Mouse (Mus musculus) embryonic facial prominence, embryonic 13.5 days (tissue): ENCODE results near the gene Prss54. TPM values are rescaled to one million over a fixed set of nuclear protein-coding genes. Genes with fewer than 3 reads are reported as not detected.
"Not testable (repeated sequence)": the region's sequence is repeated elsewhere in the genome, so short reads cannot be mapped to it uniquely, and the experiment has no call there.

ENCODE experiments used
- ATAC-seq: fragments of 200-750 bp; cut with Nextera tagmentation; 2 replicates; pipeline ENCODE4 v1.8.0; 2017; ENCODE audit warnings: low read depth; ENCODE audit not compliant: insufficient number of reproducible peaks, insufficient read depth, low FRiP score, low TSS enrichment
- H3K27ac ChIP-seq: fragments of 300-500 bp; sonication (generic); 2 replicates; pipeline ENCODE4 v1.5.1; 2015; ENCODE audit warnings: moderate library complexity, mild to moderate bottlenecking, inconsistent platforms
- H3K27me3 ChIP-seq: fragments of 300-500 bp; sonication (generic); 2 replicates; pipeline ENCODE4 v1.6.1; 2015; ENCODE audit warnings: mild to moderate bottlenecking, inconsistent platforms
- H3K36me3 ChIP-seq: fragments of 300-500 bp; sonication (generic); 2 replicates; pipeline ENCODE4 v1.6.1; 2015; ENCODE audit warnings: mild to moderate bottlenecking, inconsistent platforms
- H3K4me1 ChIP-seq: fragments of 300-500 bp; sonication (generic); 2 replicates; pipeline ENCODE4 v1.6.1; 2015; ENCODE audit warnings: inconsistent platforms
- H3K4me2 ChIP-seq: fragments of 300-500 bp; sonication (generic); 2 replicates; pipeline ENCODE4 v1.6.1; 2015; ENCODE audit warnings: moderate library complexity, mild to moderate bottlenecking, inconsistent platforms
- H3K4me3 ChIP-seq: fragments of 300-500 bp; sonication (generic); 2 replicates; pipeline ENCODE4 v1.5.1; 2015; ENCODE audit warnings: mild to moderate bottlenecking, inconsistent platforms
- H3K9ac ChIP-seq: fragments of 300-500 bp; sonication (generic); 2 replicates; pipeline ENCODE4 v1.6.1; 2015; ENCODE audit warnings: mild to moderate bottlenecking, inconsistent platforms
- H3K9me3 ChIP-seq: fragments of 300-500 bp; sonication (generic); 2 replicates; pipeline ENCODE4 v1.6.1; 2016; ENCODE audit warnings: inconsistent platforms
- WGBS: fragments of 180-500 bp; shearing (Covaris S2); methylation state at CpG from one replicate; pipeline ENCODE4 v1.1.7; 2015; ENCODE audit warnings: mixed read lengths; 5-methylcytosine and 5-hydroxymethylcytosine counted together
- polyA plus RNA-seq: library from polyadenylated mRNA; unstranded; fragments of >200 nt; fragmentation: Nextera tagmentation; extraction: Ambion mirVana; gene quantifications from 2 replicates; pipeline ENCODE4 v1.2.1, GENCODE M21; 2015

The Prss54 gene
- not detected in 2 replicates for polyA plus RNA-seq

- H3K4me1 ChIP-seq = no peaks in the 10 kb centered on the region
- no peak within 1 kb of the TSS for H3K9ac ChIP-seq
- no peak within 1 kb of the TSS for H3K4me2 ChIP-seq
- no peaks in the 10 kb centered on the region; the same call in 1 of the 2 replicates for H3K9me3 ChIP-seq
- no peak within 1 kb of the TSS for H3K4me3 ChIP-seq
- 85% methylated on average over 10 of the region's 10 CpGs for WGBS
- H3K27ac ChIP-seq = no peak within 1 kb of the TSS
- H3K36me3 ChIP-seq = no peaks in the 10 kb centered on the region
- no peaks in the 10 kb centered on the region for H3K27me3 ChIP-seq
- no peak for ATAC-seq
Observed at GRCm38 (mm10) chr8:95576240-95576639, at the start of gene Prss54. TSS of gene Prss54 (minus strand) at chr8:95576340.

GRCm38 (mm10) chr8:95624833-95625232 lies 48.7 kb upstream of the Prss54 start:
- H3K4me1 ChIP-seq = no peaks in the 10 kb centered on the region
- 75% methylated on average over 2 of the region's 2 CpGs for WGBS
- H3K9me3 ChIP-seq = no peaks in the 10 kb centered on the region
- no peak overlapping the region for H3K27ac ChIP-seq
- H3K4me3 ChIP-seq = no peak overlapping the region
- H3K9ac ChIP-seq = no peak overlapping the region
- peaks cover 16% of the 10 kb centered on the region for H3K27me3 ChIP-seq
- no peak for ATAC-seq
- no peaks in the 10 kb centered on the region for H3K36me3 ChIP-seq
- H3K4me2 ChIP-seq = no peak overlapping the region

- no peak for ATAC-seq
- H3K4me2 ChIP-seq = no peak overlapping the region
- H3K4me1 ChIP-seq = no peaks in the 10 kb centered on the region
- no peak overlapping the region for H3K27ac ChIP-seq
- no peaks in the 10 kb centered on the region for H3K36me3 ChIP-seq
- no peaks in the 10 kb centered on the region for H3K9me3 ChIP-seq
- H3K4me3 ChIP-seq = no peak overlapping the region
- 86% methylated on average over 2 of the region's 2 CpGs for WGBS
- H3K27me3 ChIP-seq = no peaks in the 10 kb centered on the region; the same call in 1 of the 2 replicates
- H3K9ac ChIP-seq = no peak overlapping the region
Observed at GRCm38 (mm10) chr8:95620046-95620445, 43.9 kb upstream of the Prss54 start.

GRCm38 (mm10) chr8:95616383-95616782 lies 40.2 kb upstream of the Prss54 start:
- no peaks in the 10 kb centered on the region for H3K4me1 ChIP-seq
- no peaks in the 10 kb centered on the region for H3K9me3 ChIP-seq
- H3K36me3 ChIP-seq = no peaks in the 10 kb centered on the region
- no peak overlapping the region for H3K4me2 ChIP-seq
- ATAC-seq = no peak
- H3K27me3 ChIP-seq = peaks cover 14% of the 10 kb centered on the region; the same call in 1 of the 2 replicates
- WGBS = 89% methylated on average over 7 of the region's 7 CpGs
- H3K9ac ChIP-seq = no peak overlapping the region
- H3K4me3 ChIP-seq = no peak overlapping the region
- H3K27ac ChIP-seq = no peak overlapping the region

- no peak overlapping the region for H3K27ac ChIP-seq
- H3K27me3 ChIP-seq = peaks cover 20% of the 10 kb centered on the region
- H3K9me3 ChIP-seq = no peaks in the 10 kb centered on the region
- H3K4me3 ChIP-seq = no peak overlapping the region
- peak overlapping the region; percentile 35; the same call in 1 of the 2 replicates for H3K4me2 ChIP-seq
- no peaks in the 10 kb centered on the region for H3K4me1 ChIP-seq
- H3K36me3 ChIP-seq = no peaks in the 10 kb centered on the region
- 63% methylated on average over 5 of the region's 5 CpGs for WGBS
- no peak for ATAC-seq
- no peak overlapping the region for H3K9ac ChIP-seq
Observed at GRCm38 (mm10) chr8:95611769-95612168, 35.6 kb upstream of the Prss54 start.

- Histone ChIP-seq H3K36me3 (no peaks in the 10 kb centered on the region), H3K27me3 (peaks cover 20% of the 10 kb centered on the region), H3K4me2 (no peak overlapping the region), H3K4me1 (no peaks in the 10 kb centered on the region), H3K9ac (no peak overlapping the region), H3K27ac (no peak overlapping the region), H3K4me3 (no peak overlapping the region), H3K9me3 (no peaks in the 10 kb centered on the region)
- 90% methylated on average over 14 of the region's 14 CpGs for WGBS
- no peak for ATAC-seq
Observed at GRCm38 (mm10) chr8:95610749-95611148, 34.6 kb upstream of the Prss54 start.

GRCm38 (mm10) chr8:95609406-95609805 lies 33.3 kb upstream of the Prss54 start:
- H3K27me3 ChIP-seq = peaks cover 20% of the 10 kb centered on the region
- no peak overlapping the region for H3K9ac ChIP-seq
- no peaks in the 10 kb centered on the region for H3K9me3 ChIP-seq
- no peaks in the 10 kb centered on the region for H3K36me3 ChIP-seq
- no peak overlapping the region for H3K4me2 ChIP-seq
- H3K27ac ChIP-seq = no peak overlapping the region
- ATAC-seq = no peak
- H3K4me3 ChIP-seq = no peak overlapping the region
- 80% methylated on average over 5 of the region's 5 CpGs for WGBS
- no peaks in the 10 kb centered on the region for H3K4me1 ChIP-seq

- Histone ChIP-seq H3K9me3 (no peaks in the 10 kb centered on the region), H3K36me3 (no peaks in the 10 kb centered on the region), H3K4me3 (no peak overlapping the region), H3K27me3 (peaks cover 10% of the 10 kb centered on the region), H3K4me2 (no peak overlapping the region), H3K27ac (no peak overlapping the region), H3K4me1 (no peaks in the 10 kb centered on the region), H3K9ac (no peak overlapping the region)
- no peak for ATAC-seq
- WGBS = 36% methylated on average over 9 of the region's 9 CpGs
Observed at GRCm38 (mm10) chr8:95607210-95607609, 31.1 kb upstream of the Prss54 start.

GRCm38 (mm10) chr8:95606509-95606908 lies 30.4 kb upstream of the Prss54 start:
- not testable (repeated sequence) for H3K27ac ChIP-seq, H3K4me2 ChIP-seq, H3K4me3 ChIP-seq, H3K9me3 ChIP-seq, H3K36me3 ChIP-seq, H3K9ac ChIP-seq, H3K4me1 ChIP-seq, H3K27me3 ChIP-seq, ATAC-seq
- 18% methylated on average over 4 of the region's 5 CpGs for WGBS

- Histone ChIP-seq H3K9me3 (no peaks in the 10 kb centered on the region), H3K27ac (no peak overlapping the region), H3K27me3 (no peaks in the 10 kb centered on the region; the same call in 1 of the 2 replicates), H3K36me3 (no peaks in the 10 kb centered on the region), H3K9ac (no peak overlapping the region), H3K4me2 (no peak overlapping the region), H3K4me3 (no peak overlapping the region), H3K4me1 (no peaks in the 10 kb centered on the region)
- ATAC-seq = no peak
- 64% methylated on average over 2 of the region's 2 CpGs for WGBS
Observed at GRCm38 (mm10) chr8:95602168-95602567, 26.0 kb upstream of the Prss54 start.

- WGBS = 72% methylated on average over 15 of the region's 15 CpGs
- no peaks in the 10 kb centered on the region for H3K9me3 ChIP-seq
- H3K4me2 ChIP-seq = no peak overlapping the region
- H3K9ac ChIP-seq = no peak overlapping the region
- no peak overlapping the region for H3K4me3 ChIP-seq
- H3K27me3 ChIP-seq = no peaks in the 10 kb centered on the region; the same call in 1 of the 2 replicates
- no peak for ATAC-seq
- no peaks in the 10 kb centered on the region for H3K36me3 ChIP-seq
- H3K4me1 ChIP-seq = peaks cover 5% of the 10 kb centered on the region
- H3K27ac ChIP-seq = no peak overlapping the region
Observed at GRCm38 (mm10) chr8:95601306-95601705, 25.2 kb upstream of the Prss54 start.

- H3K4me2 ChIP-seq = no peak overlapping the region
- no peak overlapping the region for H3K9ac ChIP-seq
- no peak overlapping the region for H3K4me3 ChIP-seq
- no peaks in the 10 kb centered on the region for H3K9me3 ChIP-seq
- no peaks in the 10 kb centered on the region for H3K36me3 ChIP-seq
- no peak overlapping the region for H3K27ac ChIP-seq
- peaks cover 6% of the 10 kb centered on the region for H3K4me1 ChIP-seq
- H3K27me3 ChIP-seq = no peaks in the 10 kb centered on the region; the same call in 1 of the 2 replicates
- WGBS = 12% methylated on average over 11 of the region's 11 CpGs
- no peak for ATAC-seq
Observed at GRCm38 (mm10) chr8:95599861-95600260, 23.7 kb upstream of the Prss54 start.
